Mouse (Mus musculus): ENCODE measurements around the gene Srebf2. TPM values are rescaled to one million over a fixed set of nuclear protein-coding genes. Genes with fewer than 3 reads are reported as not detected.
A peak's percentile ranks its signal among the peaks of the same experiment; 100 is the strongest.

Gene Srebf2
- polyA plus RNA-seq, 1 experiment from 2014 or later, result 110 TPM

GRCm38 (mm10) chr15:82217980-82218379 lies 71.0 kb downstream of the Srebf2 start:
- Histone ChIP-seq H3K4me1 (replicated peaks) (peaks cover 28% of the 10 kb centered on the region), H3K36me3 (no peaks in the 10 kb centered on the region), H3K9me3 (replicated peaks) (no peaks in the 10 kb centered on the region), H3K4me2 (no peak overlapping the region), H3K9ac (no peak overlapping the region), H3K4me3 (no peak overlapping the region), H3K27ac (ENCODE audit: poor library complexity, severe bottlenecking) (no peak overlapping the region), H3K27me3 (replicated peaks) (peaks cover 91% of the 10 kb centered on the region)
- ATAC-seq (ENCODE audit: insufficient number of reproducible peaks, low FRiP score), result no peak
- 35% methylated on average over 9 of the region's 9 CpGs for WGBS

- no peak for ATAC-seq (ENCODE audit: insufficient number of reproducible peaks, low FRiP score)
- Histone ChIP-seq H3K9ac (no peak overlapping the region), H3K36me3 (no peaks in the 10 kb centered on the region), H3K9me3 (replicated peaks) (no peaks in the 10 kb centered on the region), H3K4me2 (no peak overlapping the region), H3K27me3 (replicated peaks) (peaks cover 91% of the 10 kb centered on the region), H3K4me3 (no peak overlapping the region), H3K27ac (ENCODE audit: poor library complexity, severe bottlenecking) (no peak overlapping the region), H3K4me1 (replicated peaks) (peaks cover 34% of the 10 kb centered on the region)
- WGBS, result 67% methylated on average over 26 of the region's 26 CpGs
Observed at GRCm38 (mm10) chr15:82218778-82219666, 72.0 kb downstream of the Srebf2 start.

GRCm38 (mm10) chr15:82220003-82220675 lies 73.2 kb downstream of the Srebf2 start:
- Histone ChIP-seq H3K27ac (ENCODE audit: poor library complexity, severe bottlenecking) (no peak overlapping the region), H3K4me3 (no peak overlapping the region), H3K4me1 (replicated peaks) (peaks cover 40% of the 10 kb centered on the region), H3K9me3 (replicated peaks) (no peaks in the 10 kb centered on the region), H3K36me3 (no peaks in the 10 kb centered on the region), H3K27me3 (replicated peaks) (peaks cover 91% of the 10 kb centered on the region), H3K4me2 (no peak overlapping the region), H3K9ac (no peak overlapping the region)
- ATAC-seq (ENCODE audit: insufficient number of reproducible peaks, low FRiP score), result no peak
- WGBS, result 79% methylated on average over 11 of the region's 12 CpGs

- WGBS, result 68% methylated on average over 14 of the region's 14 CpGs
Observed at GRCm38 (mm10) chr15:82221104-82221860, 74.3 kb downstream of the Srebf2 start.

GRCm38 (mm10) chr15:82223251-82223650 lies 76.3 kb downstream of the Srebf2 start:
- no peak overlapping the region for H3K9ac ChIP-seq
- no peak overlapping the region for H3K27ac ChIP-seq (ENCODE audit: poor library complexity, severe bottlenecking)
- no peaks in the 10 kb centered on the region for H3K36me3 ChIP-seq
- 11% methylated on average over 7 of the region's 7 CpGs for WGBS
- peaks cover 79% of the 10 kb centered on the region for H3K27me3 ChIP-seq (replicated peaks)
- H3K9me3 ChIP-seq (replicated peaks), result no peaks in the 10 kb centered on the region
- ATAC-seq (ENCODE audit: insufficient number of reproducible peaks, low FRiP score), result no peak
- H3K4me3 ChIP-seq, result peak overlapping the region; percentile 36; the same call in 1 of the 2 replicates
- peak overlapping the region; percentile 72 for H3K4me2 ChIP-seq
- peaks cover 18% of the 10 kb centered on the region for H3K4me1 ChIP-seq (replicated peaks)

More at GRCm38 (mm10) chr15:82221104-82221860, 74.3 kb downstream of the Srebf2 start:
- Histone ChIP-seq H3K4me3 (no peak overlapping the region), H3K36me3 (no peaks in the 10 kb centered on the region), H3K9ac (no peak overlapping the region), H3K27ac (ENCODE audit: poor library complexity, severe bottlenecking) (no peak overlapping the region), H3K9me3 (replicated peaks) (no peaks in the 10 kb centered on the region), H3K4me2 (no peak overlapping the region), H3K27me3 (replicated peaks) (peaks cover 91% of the 10 kb centered on the region), H3K4me1 (replicated peaks) (peaks cover 29% of the 10 kb centered on the region)
- ATAC-seq (ENCODE audit: insufficient number of reproducible peaks, low FRiP score), result no peak

- H3K27ac ChIP-seq (ENCODE audit: poor library complexity, severe bottlenecking), result no peak within 1 kb of the TSS
- H3K4me2 ChIP-seq, result peak within 1 kb of the TSS; percentile 72
- peaks cover 72% of the 10 kb centered on the region for H3K27me3 ChIP-seq (replicated peaks)
- peak within 1 kb of the TSS; percentile 29; the same call in 1 of the 2 replicates for H3K9ac ChIP-seq
- ATAC-seq (ENCODE audit: insufficient number of reproducible peaks, low FRiP score), result peak; percentile 34; the same call in 1 of the 2 replicates
- WGBS, result under 1% methylated on average over 44 of the region's 44 CpGs
- peaks cover 18% of the 10 kb centered on the region for H3K4me1 ChIP-seq (replicated peaks)
- H3K4me3 ChIP-seq, result peak within 1 kb of the TSS; percentile 36
- no peaks in the 10 kb centered on the region for H3K36me3 ChIP-seq
- no peaks in the 10 kb centered on the region for H3K9me3 ChIP-seq (replicated peaks)
Observed at GRCm38 (mm10) chr15:82223657-82224601, 76.9 kb downstream of the Srebf2 start, which contains the start of gene Tnfrsf13c. Tnfrsf13c (minus strand) TSS chr15:82224369.

- H3K4me1 ChIP-seq (replicated peaks), result peaks cover 23% of the 10 kb centered on the region
- H3K9ac ChIP-seq, result no peak overlapping the region
- no peaks in the 10 kb centered on the region for H3K9me3 ChIP-seq (replicated peaks)
- peaks cover 65% of the 10 kb centered on the region for H3K27me3 ChIP-seq (replicated peaks)
- H3K4me2 ChIP-seq, result peak overlapping the region; percentile 72
- ATAC-seq (ENCODE audit: insufficient number of reproducible peaks, low FRiP score), result no peak
- H3K4me3 ChIP-seq, result peak overlapping the region; percentile 36; the same call in 1 of the 2 replicates
- WGBS, result 27% methylated on average over 7 of the region's 7 CpGs
- no peaks in the 10 kb centered on the region for H3K36me3 ChIP-seq
- H3K27ac ChIP-seq (ENCODE audit: poor library complexity, severe bottlenecking), result no peak overlapping the region
Observed at GRCm38 (mm10) chr15:82224602-82225215, 77.7 kb downstream of the Srebf2 start.

- 81% methylated on average over 5 of the region's 5 CpGs for WGBS
- H3K27ac ChIP-seq (ENCODE audit: poor library complexity, severe bottlenecking), result no peak overlapping the region
- no peak overlapping the region for H3K9ac ChIP-seq
- H3K36me3 ChIP-seq, result no peaks in the 10 kb centered on the region
- no peak overlapping the region for H3K4me2 ChIP-seq
- H3K27me3 ChIP-seq (replicated peaks), result peaks cover 68% of the 10 kb centered on the region
- H3K4me3 ChIP-seq, result no peak overlapping the region
- no peak for ATAC-seq (ENCODE audit: insufficient number of reproducible peaks, low FRiP score)
- peaks cover 30% of the 10 kb centered on the region for H3K4me1 ChIP-seq (replicated peaks)
- no peaks in the 10 kb centered on the region for H3K9me3 ChIP-seq (replicated peaks)
Observed at GRCm38 (mm10) chr15:82225769-82226168, 78.8 kb downstream of the Srebf2 start.

- no peaks in the 10 kb centered on the region for H3K9me3 ChIP-seq (replicated peaks)
- H3K4me1 ChIP-seq (replicated peaks), result peaks cover 12% of the 10 kb centered on the region
- WGBS, result 37% methylated on average over 11 of the region's 11 CpGs
- no peak overlapping the region for H3K4me2 ChIP-seq
- peak; percentile 82 for ATAC-seq (ENCODE audit: insufficient number of reproducible peaks, low FRiP score)
- H3K36me3 ChIP-seq, result no peaks in the 10 kb centered on the region
- H3K27me3 ChIP-seq (replicated peaks), result peaks cover 37% of the 10 kb centered on the region
- no peak overlapping the region for H3K27ac ChIP-seq (ENCODE audit: poor library complexity, severe bottlenecking)
- H3K4me3 ChIP-seq, result no peak overlapping the region
- H3K9ac ChIP-seq, result peak overlapping the region; percentile 55; the same call in 1 of the 2 replicates
Observed at GRCm38 (mm10) chr15:82229542-82230045, 82.6 kb downstream of the Srebf2 start.

Measured in heart, embryonic 12.5 days (tissue).